ENCODE assay signal across 8 mouse cellular contexts in the genomic region with DNA sequence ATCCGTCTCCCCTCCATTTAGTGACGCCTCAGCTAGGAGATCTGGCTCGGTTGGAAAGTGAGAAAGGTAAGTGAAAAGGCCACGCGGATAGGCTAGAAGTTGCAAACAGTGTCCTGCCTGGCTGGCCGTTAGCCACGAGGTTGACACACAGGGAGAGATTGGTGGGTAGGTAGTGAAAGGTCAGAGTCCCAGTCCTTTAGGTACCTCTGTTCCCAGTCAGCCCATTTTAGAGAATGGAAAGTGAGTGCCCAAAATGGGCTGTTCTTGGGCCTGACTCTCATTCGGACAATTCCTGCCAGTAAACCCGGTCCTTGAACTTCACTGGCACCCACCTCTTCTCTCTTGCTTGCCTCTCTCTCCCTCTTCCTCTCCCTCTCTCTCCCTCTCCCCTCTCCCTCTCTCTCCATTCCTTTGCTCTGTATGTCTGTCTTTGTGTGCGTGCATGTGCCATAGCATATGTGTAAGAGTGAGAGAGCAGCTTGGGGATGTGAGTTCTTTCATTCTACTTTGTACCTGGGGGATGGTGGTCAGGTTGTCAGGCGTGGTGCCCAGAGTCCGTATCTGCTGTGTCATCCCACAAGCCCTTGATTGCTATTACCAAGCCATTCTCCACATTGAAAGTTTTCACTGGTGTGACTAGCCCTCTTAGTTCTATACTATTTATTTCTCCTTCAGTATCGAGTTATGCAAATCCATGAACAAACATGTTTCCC. TPM values are rescaled to one million over a fixed set of nuclear protein-coding genes. Genes with fewer than 3 reads are reported as not detected.
DNase-seq lines count a peak whose midpoint lies in the region; ATAC-seq lines count a peak whose summit lies in the region.

Gene Dpf2, minus strand, starts transcription at position 4 of the 713 bp plus-strand sequence.

- DNase-seq in kidney, postnatal 10 days = no peak
- DNase-seq in NIH3T3 (ENCODE audit: low read depth) = peak; percentile 43
- no peak for DNase-seq in hindbrain, embryonic 11.5 days (ENCODE audit: low spot score)
- no peak for DNase-seq in liver, embryonic 11.5 days (ENCODE audit: low spot score)
- DNase-seq in right cerebral cortex, postnatal 14 days = no peak

- H3K9me3 ChIP-seq in kidney, embryonic 16.5 days (ENCODE audit: low read length) = no peaks in the 10 kb centered on the region
- no peaks in the 10 kb centered on the region for H3K9me3 ChIP-seq in forebrain, embryonic 13.5 days (replicated peaks)
- no peaks in the 10 kb centered on the region for H3K9me3 ChIP-seq in hindbrain, embryonic 11.5 days (ENCODE audit: control insufficient read depth, low read length)
- H3K9me3 ChIP-seq in liver, embryonic 11.5 days (ENCODE audit: control insufficient read depth, low read length) = no peaks in the 10 kb centered on the region
- no peaks in the 10 kb centered on the region for H3K9me3 ChIP-seq in stomach, embryonic 14.5 days (ENCODE audit: control insufficient read depth, low read depth, low read length)

- peak within 1 kb of the TSS; percentile 83 for H3K27ac ChIP-seq in kidney, embryonic 16.5 days (ENCODE audit: low read length)
- H3K27ac ChIP-seq in forebrain, embryonic 13.5 days = peak within 1 kb of the TSS; percentile 81
- H3K27ac ChIP-seq in hindbrain, embryonic 11.5 days (ENCODE audit: low read depth, low read length) = peak within 1 kb of the TSS; percentile 74
- peak within 1 kb of the TSS; percentile 73 for H3K27ac ChIP-seq in liver, embryonic 11.5 days (ENCODE audit: low read depth, low read length)
- peak within 1 kb of the TSS; percentile 78 for H3K27ac ChIP-seq in stomach, embryonic 14.5 days (ENCODE audit: low read length)

- H3K4me2 ChIP-seq in kidney, embryonic 16.5 days (replicated peaks; ENCODE audit: low read depth, low read length) = peak within 1 kb of the TSS; percentile 89
- H3K4me2 ChIP-seq in forebrain, embryonic 13.5 days = peak within 1 kb of the TSS; percentile 90
- H3K4me2 ChIP-seq in hindbrain, embryonic 11.5 days (replicated peaks; ENCODE audit: low read depth, low read length) = peak within 1 kb of the TSS; percentile 61
- H3K4me2 ChIP-seq in liver, embryonic 11.5 days = peak within 1 kb of the TSS; percentile 69
- H3K4me2 ChIP-seq in stomach, embryonic 14.5 days (replicated peaks; ENCODE audit: low read depth, low read length) = peak within 1 kb of the TSS; percentile 80

- no peaks in the 10 kb centered on the region for H3K27me3 ChIP-seq in kidney, embryonic 16.5 days (ENCODE audit: insufficient read depth, low read length)
- H3K27me3 ChIP-seq in forebrain, embryonic 13.5 days = no peaks in the 10 kb centered on the region
- no peaks in the 10 kb centered on the region for H3K27me3 ChIP-seq in hindbrain, embryonic 11.5 days (ENCODE audit: control insufficient read depth, insufficient read depth, low read length)
- H3K27me3 ChIP-seq in liver, embryonic 11.5 days (replicated peaks; ENCODE audit: control insufficient read depth, insufficient read depth, low read length) = no peaks in the 10 kb centered on the region
- no peaks in the 10 kb centered on the region for H3K27me3 ChIP-seq in stomach, embryonic 14.5 days (ENCODE audit: control insufficient read depth, insufficient read depth, low read length)

- ATAC-seq in kidney, embryonic 16.5 days (ENCODE audit: low FRiP score, low TSS enrichment) = peak; percentile 72
- ATAC-seq in forebrain, embryonic 13.5 days = no peak; the same call in none of the 2 replicates
- peak; percentile 67 for ATAC-seq in hindbrain, embryonic 11.5 days (ENCODE audit: low FRiP score)
- peak; percentile 33 for ATAC-seq in liver, embryonic 11.5 days (replicated peaks; ENCODE audit: low FRiP score)
- ATAC-seq in stomach, embryonic 14.5 days (ENCODE audit: insufficient number of reproducible peaks, insufficient read depth, low FRiP score, low read depth) = peak; percentile 54; the same call in 1 of the 2 replicates

- peak within 1 kb of the TSS; percentile 83 for H3K9ac ChIP-seq in kidney, embryonic 16.5 days (replicated peaks; ENCODE audit: low read length)
- peak within 1 kb of the TSS; percentile 93 for H3K9ac ChIP-seq in forebrain, embryonic 13.5 days
- peak within 1 kb of the TSS; percentile 92 for H3K9ac ChIP-seq in hindbrain, embryonic 11.5 days (ENCODE audit: low read depth, low read length)
- H3K9ac ChIP-seq in liver, embryonic 11.5 days (ENCODE audit: low read depth, low read length) = peak within 1 kb of the TSS; percentile 94
- peak within 1 kb of the TSS; percentile 98 for H3K9ac ChIP-seq in stomach, embryonic 14.5 days (replicated peaks; ENCODE audit: low read depth, low read length)

- H3K4me3 ChIP-seq in kidney, embryonic 16.5 days (ENCODE audit: low read length) = peak within 1 kb of the TSS; percentile 63
- H3K4me3 ChIP-seq in forebrain, embryonic 13.5 days = peak within 1 kb of the TSS; percentile 99
- peak within 1 kb of the TSS; percentile 90 for H3K4me3 ChIP-seq in hindbrain, embryonic 11.5 days (ENCODE audit: low read depth, low read length)
- peak within 1 kb of the TSS; percentile 98 for H3K4me3 ChIP-seq in liver, embryonic 11.5 days (ENCODE audit: low read depth, low read length)
- H3K4me3 ChIP-seq in stomach, embryonic 14.5 days (ENCODE audit: low read depth, low read length) = peak within 1 kb of the TSS; percentile 97

- H3K4me1 ChIP-seq in kidney, embryonic 16.5 days (ENCODE audit: insufficient read depth, low read length) = peaks cover 28% of the 10 kb centered on the region
- peaks cover 36% of the 10 kb centered on the region for H3K4me1 ChIP-seq in forebrain, embryonic 13.5 days
- H3K4me1 ChIP-seq in hindbrain, embryonic 11.5 days (replicated peaks; ENCODE audit: control insufficient read depth, insufficient read depth, low read length) = peaks cover 10% of the 10 kb centered on the region
- H3K4me1 ChIP-seq in liver, embryonic 11.5 days (replicated peaks; ENCODE audit: control insufficient read depth, insufficient read depth, low read length) = peaks cover 34% of the 10 kb centered on the region
- peaks cover 22% of the 10 kb centered on the region for H3K4me1 ChIP-seq in stomach, embryonic 14.5 days (ENCODE audit: control insufficient read depth, insufficient read depth, low read length)

- 21% methylated on average over 13 of the region's 13 CpGs for WGBS in kidney, embryonic 16.5 days
- 22% methylated on average over 13 of the region's 13 CpGs for WGBS in forebrain, embryonic 13.5 days
- 21% methylated on average over 13 of the region's 13 CpGs for WGBS in hindbrain, embryonic 11.5 days
- WGBS in liver, embryonic 11.5 days = 12% methylated on average over 13 of the region's 13 CpGs
- WGBS in stomach, embryonic 14.5 days = 20% methylated on average over 13 of the region's 13 CpGs

- H3K36me3 ChIP-seq in kidney, embryonic 16.5 days (ENCODE audit: insufficient read depth, low read length) = peaks cover 15% of the 10 kb centered on the region
- 0 out of 2 replicates have a peak, but pooled peaks cover 10% of the 10 kb centered on the region for H3K36me3 ChIP-seq in forebrain, embryonic 13.5 days (ENCODE audit: poor library complexity, severe bottlenecking)
- no peaks in the 10 kb centered on the region for H3K36me3 ChIP-seq in hindbrain, embryonic 11.5 days (ENCODE audit: control insufficient read depth, insufficient read depth, low read length)
- H3K36me3 ChIP-seq in liver, embryonic 11.5 days (ENCODE audit: control insufficient read depth, insufficient read depth, low read length) = peaks cover 10% of the 10 kb centered on the region
- peaks cover 11% of the 10 kb centered on the region for H3K36me3 ChIP-seq in stomach, embryonic 14.5 days (ENCODE audit: control insufficient read depth, insufficient read depth, low read length)

RNA-seq across cellular contexts. Expression of gene Dpf2, which starts in this region (rescaled TPM):
- 185 and 188 TPM in 2 replicates for polyA plus RNA-seq in kidney, embryonic 16.5 days (2015; fragmentation: Nextera tagmentation; extraction: Ambion mirVana)
- 147 and 169 TPM in 2 replicates for polyA plus RNA-seq in forebrain, embryonic 13.5 days (2015; fragmentation: Nextera tagmentation; extraction: Ambion mirVana)
- 154 and 171 TPM in 2 replicates for polyA plus RNA-seq in hindbrain, embryonic 11.5 days (2014; fragmentation: Nextera tagmentation; extraction: Ambion mirVana)
- 119 and 127 TPM in 2 replicates for polyA plus RNA-seq in liver, embryonic 11.5 days (2014; fragmentation: Nextera tagmentation; extraction: Ambion mirVana)
- polyA plus RNA-seq in stomach, embryonic 14.5 days (2014; fragmentation: Nextera tagmentation; extraction: Ambion mirVana) = 132 and 148 TPM in 2 replicates
